Mouse (Mus musculus) brown adipose tissue, adult 24 weeks (tissue): ENCODE data around the gene Ptpn7. TPM values are rescaled to one million over a fixed set of nuclear protein-coding genes. Genes with fewer than 3 reads are reported as not detected.
A peak's percentile ranks its signal among the peaks of the same experiment; 100 is the strongest.
"Not testable (repeated sequence)": the region's sequence is repeated elsewhere in the genome, so short reads cannot be mapped to it uniquely, and the experiment has no call there.

ENCODE experiments used
- H3K27ac ChIP-seq: fragments of 200-500 bp; replicated peaks from 2 replicates; pipeline ENCODE4 v1.5.1; 2012; ENCODE audit warnings: low read depth, mild to moderate bottlenecking, low read length
- H3K4me1 ChIP-seq: fragments of 200-500 bp; 2 replicates; pipeline ENCODE4 v1.6.1; 2012; ENCODE audit warnings: low read length, mixed read lengths; ENCODE audit not compliant: control insufficient read depth, insufficient read depth, insufficient read length
- H3K4me3 ChIP-seq: fragments of 200-500 bp; 2 replicates; pipeline ENCODE4 v1.5.1; 2012; ENCODE audit warnings: low read depth, mild to moderate bottlenecking, low read length, moderate library complexity; ENCODE audit not compliant: insufficient read depth
- polyA plus RNA-seq: library from polyadenylated mRNA; stranded (reverse); fragments of >200 nt; gene quantifications from 2 replicates; pipeline ENCODE4 v1.2.4, GENCODE M21; 2012; ENCODE audit not compliant: missing spikeins, insufficient read depth, insufficient read length

Ptpn7 gene
- polyA plus RNA-seq, 1 experiment: 0.79 TPM

DNA sequence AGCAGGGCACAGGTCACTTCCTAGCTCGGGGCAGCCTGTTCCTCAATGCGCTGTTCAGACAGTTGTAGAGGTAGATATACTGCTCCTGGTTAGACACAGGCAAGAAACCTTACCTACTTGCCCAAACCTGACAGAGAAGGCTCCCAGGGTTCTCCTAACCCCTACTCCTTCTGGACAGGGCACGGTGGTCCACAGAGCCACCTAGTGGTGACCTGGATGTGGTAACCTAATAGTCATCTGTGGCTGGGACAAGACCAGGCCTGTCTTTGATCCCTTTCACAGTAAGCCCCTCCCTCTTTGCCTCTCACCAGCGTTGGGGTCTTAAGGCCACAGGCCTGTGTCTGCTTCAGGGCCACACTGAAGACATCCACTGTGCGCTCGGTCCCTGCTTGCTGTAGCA, 23.9 kb upstream of the Ptpn7 start:
- Histone ChIP-seq H3K4me1 (peaks cover 3% of the 10 kb centered on the region; the same call in 1 of the 2 replicates), H3K27ac (peak overlapping the region; percentile 85), H3K4me3 (no peak overlapping the region)

DNA sequence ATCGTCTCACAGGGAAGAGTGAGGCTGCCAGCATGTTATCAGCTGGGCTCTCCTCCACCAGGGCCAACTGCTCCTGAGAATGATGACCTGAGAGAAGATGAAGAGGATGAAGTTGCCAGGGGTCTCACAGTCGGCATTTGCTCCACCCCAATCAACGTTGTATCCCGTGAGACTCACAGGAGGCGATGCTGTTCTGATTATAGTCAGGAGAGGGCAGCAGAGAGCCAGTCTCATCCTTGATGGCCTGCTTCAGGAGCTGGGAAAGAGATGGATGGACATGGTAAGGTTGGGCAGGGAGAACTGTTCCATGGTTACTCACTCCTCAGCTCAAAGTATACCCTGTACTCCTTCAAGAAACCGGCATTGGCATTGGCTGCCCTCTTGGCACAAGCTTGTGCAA, 22.4 kb upstream of the Ptpn7 start:
- Histone ChIP-seq H3K4me3 (no peak overlapping the region), H3K27ac (no peak overlapping the region), H3K4me1 (peaks cover 3% of the 10 kb centered on the region; the same call in 1 of the 2 replicates)

DNA sequence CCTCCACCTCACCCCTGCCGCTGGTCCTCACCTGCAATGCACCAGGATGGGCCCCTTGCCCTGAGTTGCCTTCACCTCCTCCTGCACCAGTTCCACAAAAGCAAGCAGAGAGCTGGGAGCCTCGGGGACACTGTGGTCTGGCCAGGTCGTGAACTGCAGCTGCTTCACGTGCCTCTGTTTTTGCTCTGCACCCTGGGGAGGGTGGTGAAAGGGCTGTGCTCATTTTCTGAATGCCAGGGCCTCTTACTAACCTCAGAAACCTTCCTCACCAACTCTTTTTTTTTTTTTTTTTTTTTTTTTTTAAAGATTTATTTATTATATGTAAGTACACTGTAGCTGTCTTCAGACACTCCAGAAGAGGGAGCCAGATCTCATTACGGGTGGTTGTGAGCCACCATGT, 21.2 kb upstream of the Ptpn7 start:
- not testable (repeated sequence) for H3K27ac ChIP-seq, H3K4me1 ChIP-seq

DNA sequence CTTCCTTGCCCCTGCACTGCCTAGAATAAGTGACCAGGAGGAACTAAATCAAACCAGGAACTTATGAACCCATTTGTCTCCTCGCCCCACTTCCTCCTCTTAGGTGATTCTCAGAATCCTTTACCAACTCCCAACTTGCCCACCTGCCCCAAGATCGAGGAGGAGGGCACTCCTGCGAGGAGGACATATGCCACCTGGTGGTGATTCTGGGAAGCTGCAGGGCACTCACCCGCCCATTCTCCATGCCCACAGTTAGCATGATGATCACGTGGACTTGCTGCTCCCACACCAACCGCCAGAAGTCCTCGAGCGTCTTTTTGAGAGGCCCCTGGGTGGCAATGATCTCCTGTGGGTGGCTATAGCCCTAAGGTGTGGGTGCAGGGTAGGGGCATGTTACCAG, 19.8 kb upstream of the Ptpn7 start:
- peaks cover 3% of the 10 kb centered on the region; the same call in 1 of the 2 replicates for H3K4me1 ChIP-seq
- no peak overlapping the region for H3K27ac ChIP-seq
- H3K4me3 ChIP-seq: no peak overlapping the region

More for the DNA sequence above, 21.2 kb upstream of the Ptpn7 start:
- not testable (repeated sequence) for H3K4me3 ChIP-seq

DNA sequence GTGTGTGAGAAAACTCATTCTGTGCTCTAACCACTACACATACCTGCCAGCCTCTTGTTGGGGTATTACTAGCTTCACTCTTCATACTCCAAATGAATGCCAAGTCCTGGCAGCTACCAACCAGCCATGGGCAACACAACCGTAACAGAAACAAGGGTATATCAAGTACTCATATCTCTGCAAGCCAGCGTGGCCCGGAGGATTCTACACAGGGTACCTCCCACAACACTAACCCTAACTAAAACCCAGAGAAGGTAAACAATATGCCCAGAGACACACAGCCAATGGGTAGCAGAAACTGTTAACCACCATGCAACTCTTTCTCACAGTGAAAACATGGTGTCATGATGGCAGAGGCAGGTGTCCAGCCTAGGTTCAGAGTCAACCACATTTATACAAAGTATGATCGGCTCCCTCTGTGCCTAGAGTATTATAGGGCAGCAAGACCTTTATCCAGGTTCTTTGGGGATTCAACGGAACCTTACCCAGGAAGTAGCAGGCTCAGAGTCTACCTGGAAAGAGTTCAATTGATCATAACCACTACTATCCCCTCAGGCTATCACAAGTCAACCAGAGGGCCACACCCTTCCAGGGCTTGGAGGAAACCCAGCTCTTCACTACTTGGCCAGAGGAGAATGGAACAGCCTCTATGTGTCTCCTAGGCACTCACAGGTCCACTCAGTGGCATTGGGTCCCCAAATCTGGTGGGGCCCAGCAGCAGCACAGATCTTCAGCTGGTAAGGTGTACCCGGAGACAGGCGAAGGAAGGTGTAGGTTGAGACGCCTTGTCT, 7.7 kb upstream of the Ptpn7 start:
- Histone ChIP-seq H3K4me1 (no peaks in the 10 kb centered on the region), H3K27ac (no peak overlapping the region), H3K4me3 (no peak overlapping the region)

DNA sequence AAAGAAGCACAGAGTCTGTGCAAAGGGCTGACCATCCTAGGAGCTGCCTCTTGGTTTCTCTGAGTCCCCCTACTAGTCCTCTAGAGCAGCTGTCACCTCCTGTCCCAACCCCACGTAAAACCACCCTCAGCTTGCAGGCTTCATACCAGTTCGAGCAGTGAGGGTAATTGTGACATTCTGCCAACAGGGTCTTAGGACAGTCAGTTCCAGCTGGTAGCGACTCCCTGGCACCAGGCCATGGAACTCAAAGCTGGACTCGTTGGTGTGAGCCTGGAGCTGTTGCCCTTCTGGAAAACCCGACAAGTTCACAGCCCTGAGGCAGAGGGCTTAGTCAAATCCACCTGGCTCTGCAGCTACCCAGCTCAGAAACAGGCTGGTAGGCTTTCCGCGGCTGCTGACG, 6.5 kb upstream of the Ptpn7 start:
- Histone ChIP-seq H3K27ac (no peak overlapping the region), H3K4me3 (no peak overlapping the region), H3K4me1 (no peaks in the 10 kb centered on the region)

DNA sequence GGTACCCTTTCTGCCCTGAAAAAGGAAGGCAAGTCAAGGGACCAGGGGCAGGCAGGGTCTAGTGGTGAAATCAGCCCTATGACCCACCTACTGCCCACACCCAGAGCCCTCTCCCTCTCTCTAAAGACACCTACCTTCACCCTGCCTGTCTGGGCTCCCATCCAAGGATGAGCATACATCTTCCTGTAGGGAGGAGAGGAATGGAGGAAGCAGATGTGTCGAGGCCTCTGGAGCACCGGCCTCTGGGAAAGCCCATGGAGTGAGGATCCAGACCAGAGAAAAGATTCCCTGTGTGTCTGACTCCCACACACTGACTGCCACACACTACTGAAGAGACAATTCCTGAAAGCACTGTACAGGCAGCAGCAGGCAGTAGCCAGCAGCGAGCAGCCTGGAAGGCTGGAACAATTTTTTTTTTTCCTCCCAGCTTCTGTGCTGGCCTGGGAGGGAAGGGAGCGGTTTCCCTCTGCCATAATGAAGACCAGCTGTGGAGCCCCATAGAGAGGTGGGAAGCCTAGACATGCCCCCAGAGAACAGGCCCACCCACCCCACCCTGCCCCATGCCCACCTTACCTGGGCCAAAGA, 6.0 kb upstream of the Ptpn7 start:
- Histone ChIP-seq H3K4me1 (no peaks in the 10 kb centered on the region), H3K4me3 (no peak overlapping the region), H3K27ac (no peak overlapping the region)

DNA sequence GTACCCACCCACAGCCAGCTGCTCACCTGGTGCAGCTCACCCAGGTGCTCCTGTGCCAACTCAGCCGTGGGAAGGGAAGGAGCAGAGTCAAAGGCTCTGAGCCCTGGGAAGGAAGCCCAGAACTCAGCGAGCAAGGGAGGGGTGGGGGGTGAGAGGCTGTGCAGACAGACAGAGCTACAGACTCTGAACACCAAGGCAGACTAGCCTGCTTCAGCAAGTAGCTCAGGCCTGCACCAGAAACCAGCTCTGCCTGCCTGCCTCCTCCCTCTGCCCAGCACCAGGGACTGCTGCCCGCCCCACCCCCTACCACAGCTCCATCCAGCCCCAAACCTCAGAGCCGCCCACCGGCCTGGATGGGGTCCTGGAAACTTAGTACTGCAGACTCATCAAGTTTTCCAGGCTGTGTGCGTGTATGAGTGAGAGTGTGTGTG, 4.5 kb upstream of the Ptpn7 start:
- Histone ChIP-seq H3K27ac (no peak overlapping the region), H3K4me1 (no peaks in the 10 kb centered on the region), H3K4me3 (no peak overlapping the region)

DNA sequence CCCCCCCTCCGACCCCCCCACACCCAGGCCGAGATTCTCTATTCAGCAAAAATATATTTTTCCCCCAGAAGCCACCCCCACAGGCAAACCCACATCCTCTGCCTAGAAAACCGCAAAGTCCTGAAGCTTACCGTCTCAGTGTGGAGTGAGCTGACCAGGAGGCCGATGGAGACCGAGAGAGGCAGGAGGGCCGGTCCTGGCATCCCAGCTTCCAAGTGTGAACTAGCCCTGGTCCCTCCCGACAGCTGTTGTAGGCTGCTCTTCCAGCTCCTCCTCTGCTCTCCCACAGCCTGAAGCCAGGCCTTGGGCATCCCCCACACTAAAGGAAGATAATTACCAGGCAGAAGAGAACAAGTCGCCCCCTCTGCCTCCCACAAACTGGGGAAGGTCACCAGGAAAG, 3.5 kb upstream of the Ptpn7 start:
- Histone ChIP-seq H3K4me1 (no peaks in the 10 kb centered on the region), H3K4me3 (no peak overlapping the region), H3K27ac (no peak overlapping the region)

DNA sequence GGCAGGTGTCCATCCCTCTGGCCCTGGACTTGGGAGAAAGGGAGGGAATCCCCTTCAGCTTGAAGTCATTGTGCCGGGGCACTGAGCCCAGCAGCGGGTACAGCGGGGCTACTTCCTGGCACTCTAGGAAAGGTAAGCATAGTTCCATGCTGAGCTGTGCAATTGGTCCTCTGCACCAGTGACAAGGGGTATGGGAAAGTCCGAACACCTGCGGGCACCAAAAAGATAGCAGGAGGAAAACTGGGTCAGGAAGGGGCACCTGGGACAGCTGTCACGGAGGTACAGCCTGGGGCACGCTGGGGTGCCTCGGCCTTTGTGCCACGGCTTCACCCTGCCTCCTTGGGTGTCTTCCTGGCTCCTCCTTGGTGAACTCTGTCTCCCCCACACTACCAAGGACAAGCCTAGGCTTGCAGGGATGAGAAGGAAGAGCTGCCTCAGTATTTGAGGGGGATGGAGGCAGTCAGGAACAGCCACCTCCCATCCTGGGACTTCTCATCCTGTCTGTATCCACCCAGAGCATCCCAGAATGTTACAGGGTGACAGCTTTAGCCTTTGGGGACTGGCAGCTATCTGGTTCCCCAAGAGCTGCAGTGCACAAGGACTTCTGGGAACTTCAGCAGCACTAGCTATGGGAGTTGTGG, 2.8 kb upstream of the Ptpn7 start:
- H3K4me1 ChIP-seq: no peaks in the 10 kb centered on the region
- H3K4me3 ChIP-seq: no peak overlapping the region
- no peak overlapping the region for H3K27ac ChIP-seq

DNA sequence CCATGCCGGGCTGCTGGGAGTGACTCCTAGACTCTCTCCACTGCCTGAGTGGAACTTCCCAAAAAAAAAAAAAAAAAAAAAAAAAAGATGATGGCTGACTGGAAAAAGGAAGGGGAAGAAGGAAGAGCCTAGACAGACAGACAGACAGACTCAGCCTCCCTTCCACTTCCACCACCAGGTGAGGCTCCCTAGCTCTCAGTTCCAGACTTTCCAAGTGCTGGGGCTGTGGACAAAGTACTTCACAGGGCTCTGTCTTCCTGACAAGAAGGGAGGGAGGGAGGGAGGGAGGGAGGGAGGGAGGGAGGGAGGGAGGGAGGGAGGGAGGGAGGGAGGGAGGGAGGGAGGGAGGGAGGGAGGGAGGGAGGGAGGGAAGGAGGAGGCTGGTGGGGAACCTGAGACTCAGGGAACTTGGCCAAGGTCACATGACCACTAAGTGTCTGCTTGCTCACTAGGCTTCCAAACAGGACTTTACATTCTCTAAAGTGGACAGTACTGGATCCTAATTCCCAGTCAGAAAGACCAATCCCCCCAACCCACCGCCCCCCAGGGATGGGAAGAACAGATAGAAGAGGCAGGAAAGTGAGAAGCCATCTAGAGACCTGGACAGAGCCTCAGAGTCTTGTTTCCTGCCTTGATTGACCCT, 2.0 kb upstream of the Ptpn7 start:
- Histone ChIP-seq H3K4me3 (no peak overlapping the region), H3K27ac (peak overlapping the region; percentile 30; the same call in 1 of the 2 replicates)

DNA sequence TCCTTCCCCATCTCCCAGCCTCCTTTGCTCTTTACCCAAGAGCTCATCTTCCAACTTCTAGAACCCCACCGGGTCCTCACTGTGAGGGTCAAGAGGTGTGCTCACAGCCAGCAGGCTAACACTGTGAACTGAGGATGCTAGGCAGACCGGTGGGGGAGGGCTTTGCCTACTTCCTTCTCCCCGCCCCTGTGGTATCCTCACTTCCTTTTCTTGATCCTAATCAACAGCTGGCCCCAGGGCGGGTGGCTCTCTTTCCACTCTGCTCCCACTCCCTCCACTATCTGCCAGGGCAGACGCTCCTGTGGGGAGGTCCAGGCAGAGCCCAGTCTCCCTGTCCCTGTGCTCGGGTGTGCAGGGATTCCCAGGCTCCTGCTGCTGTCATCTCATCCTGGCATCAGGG, 1.5 kb upstream of the Ptpn7 start:
- Histone ChIP-seq H3K4me3 (no peak overlapping the region), H3K4me1 (no peaks in the 10 kb centered on the region), H3K27ac (peak overlapping the region; percentile 75; the same call in 1 of the 2 replicates)

More for the DNA sequence above, 2.0 kb upstream of the Ptpn7 start:
- no peaks in the 10 kb centered on the region for H3K4me1 ChIP-seq

DNA sequence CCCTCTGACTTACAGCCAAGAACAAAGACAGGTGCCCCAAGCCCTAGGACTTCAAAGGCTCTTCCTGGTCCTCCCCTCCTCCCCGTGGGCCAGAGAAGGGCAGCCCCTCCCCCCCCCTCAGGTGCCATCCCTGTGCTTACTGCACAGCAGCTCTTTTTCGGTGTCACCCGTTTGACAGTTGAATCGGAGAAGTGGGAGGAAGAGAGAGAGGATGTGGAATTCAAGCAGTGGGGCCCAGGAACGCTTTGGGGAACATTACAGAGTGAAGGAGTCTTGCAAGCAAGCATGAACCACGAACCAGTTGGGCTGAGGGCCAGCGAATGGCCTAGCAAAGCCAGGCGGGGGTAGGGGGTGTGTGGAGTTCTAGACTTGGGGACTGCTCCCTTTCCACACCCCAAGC, 940 bp upstream of the Ptpn7 start:
- no peaks in the 10 kb centered on the region for H3K4me1 ChIP-seq
- H3K27ac ChIP-seq: peak overlapping the region; percentile 75; the same call in 1 of the 2 replicates
- no peak overlapping the region for H3K4me3 ChIP-seq

DNA sequence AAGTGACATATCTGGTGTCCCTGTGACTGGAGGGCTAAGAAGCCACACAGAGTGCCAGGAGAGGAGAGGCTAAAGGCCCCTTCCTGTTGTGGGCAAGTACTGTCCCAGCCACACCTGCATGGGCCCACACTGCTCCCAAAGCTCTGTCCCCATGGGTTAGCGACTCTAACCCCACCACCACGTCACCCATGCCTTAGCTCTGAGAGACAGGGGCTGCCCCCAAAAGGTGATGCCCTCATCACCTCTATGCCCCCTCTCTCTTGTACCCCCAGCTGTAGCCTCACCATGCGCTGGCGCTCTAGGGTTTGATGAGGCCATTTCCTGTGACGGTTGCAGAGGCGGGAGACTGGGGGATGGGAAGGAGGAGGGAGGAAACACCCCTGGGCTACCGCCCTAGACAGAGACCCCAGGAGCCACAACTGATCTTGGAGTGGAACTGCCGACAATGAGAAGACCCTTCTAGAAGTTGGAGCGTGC, 431 bp downstream of the Ptpn7 start:
- Histone ChIP-seq H3K27ac (peak overlapping the region; percentile 59), H3K4me1 (no peaks in the 10 kb centered on the region), H3K4me3 (peak overlapping the region; percentile 23; the same call in 1 of the 2 replicates)
